Mouse (Mus musculus): ENCODE data around the gene Camk1d. TPM values are rescaled to one million over a fixed set of nuclear protein-coding genes. Genes with fewer than 3 reads are reported as not detected.

The Camk1d gene
- polyA plus RNA-seq, 1 experiment, result 58.0 TPM

DNA sequence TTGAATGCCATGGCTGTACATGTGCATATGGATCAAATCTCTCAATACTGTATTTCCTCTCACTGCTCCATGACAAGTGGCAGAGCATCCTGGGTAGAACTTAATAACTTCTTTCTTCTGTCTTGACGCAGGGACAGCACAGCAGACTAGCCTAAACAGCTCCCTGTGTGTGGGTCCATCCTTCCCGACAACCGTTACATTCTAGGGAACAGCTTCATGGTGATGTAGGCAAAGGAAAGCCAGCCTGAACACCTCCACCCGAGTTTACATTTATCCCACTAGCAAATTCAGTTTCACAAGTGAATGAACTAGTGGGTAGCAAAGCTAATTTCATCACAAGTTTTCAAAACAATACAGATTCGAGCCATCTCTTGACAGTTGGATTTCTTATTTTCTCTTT lies 269.0 kb downstream of the Camk1d start:
- 88% methylated on average over 5 of the region's 5 CpGs for WGBS
- peaks cover 2% of the 10 kb centered on the region; the same call in 1 of the 2 replicates for H3K4me1 ChIP-seq (ENCODE audit: control insufficient read depth, insufficient read depth, low read length)
- no peak overlapping the region for H3K27ac ChIP-seq (ENCODE audit: insufficient read depth, low read depth, low read length)
- H3K4me3 ChIP-seq (ENCODE audit: insufficient read depth, low read depth, low read length), result no peak overlapping the region
- TF ChIP-seq POLR2A (IDR thresholded peaks at IDR 0.05; ENCODE audit: insufficient read depth, low read depth, low read length) (no peak), CTCF (IDR thresholded peaks at IDR 0.05; ENCODE audit: insufficient read depth, low read depth, low read length) (no peak)

DNA sequence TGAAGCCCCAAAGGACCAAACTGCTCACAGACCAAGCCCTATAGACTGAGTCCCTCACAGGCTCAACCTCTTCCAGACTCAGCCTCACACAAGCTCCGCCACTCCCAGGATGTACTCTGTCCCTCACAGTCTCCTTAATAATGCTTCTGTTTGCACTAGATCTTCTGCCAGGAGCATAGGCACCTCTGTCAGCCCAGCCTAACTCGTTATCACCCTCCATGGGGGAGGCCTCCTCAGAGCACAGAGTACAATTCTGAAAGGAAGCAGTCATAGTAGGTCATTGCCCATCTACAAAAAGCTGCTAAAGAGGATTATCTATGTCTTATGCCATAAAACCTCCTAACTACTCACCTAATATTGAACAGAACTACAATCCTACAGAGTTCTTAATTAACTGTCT lies 276.6 kb downstream of the Camk1d start:
- no peak for TF ChIP-seq POLR2A (IDR thresholded peaks at IDR 0.05; ENCODE audit: insufficient read depth, low read depth, low read length)
- TF ChIP-seq CTCF (IDR thresholded peaks at IDR 0.05; ENCODE audit: insufficient read depth, low read depth, low read length), result no peak
- no peak overlapping the region for H3K4me3 ChIP-seq (ENCODE audit: insufficient read depth, low read depth, low read length)
- peaks cover 6% of the 10 kb centered on the region; the same call in 1 of the 2 replicates for H3K4me1 ChIP-seq (ENCODE audit: control insufficient read depth, insufficient read depth, low read length)
- 72% methylated on average over 2 of the region's 2 CpGs for WGBS
- H3K27ac ChIP-seq (ENCODE audit: insufficient read depth, low read depth, low read length), result no peak overlapping the region

DNA sequence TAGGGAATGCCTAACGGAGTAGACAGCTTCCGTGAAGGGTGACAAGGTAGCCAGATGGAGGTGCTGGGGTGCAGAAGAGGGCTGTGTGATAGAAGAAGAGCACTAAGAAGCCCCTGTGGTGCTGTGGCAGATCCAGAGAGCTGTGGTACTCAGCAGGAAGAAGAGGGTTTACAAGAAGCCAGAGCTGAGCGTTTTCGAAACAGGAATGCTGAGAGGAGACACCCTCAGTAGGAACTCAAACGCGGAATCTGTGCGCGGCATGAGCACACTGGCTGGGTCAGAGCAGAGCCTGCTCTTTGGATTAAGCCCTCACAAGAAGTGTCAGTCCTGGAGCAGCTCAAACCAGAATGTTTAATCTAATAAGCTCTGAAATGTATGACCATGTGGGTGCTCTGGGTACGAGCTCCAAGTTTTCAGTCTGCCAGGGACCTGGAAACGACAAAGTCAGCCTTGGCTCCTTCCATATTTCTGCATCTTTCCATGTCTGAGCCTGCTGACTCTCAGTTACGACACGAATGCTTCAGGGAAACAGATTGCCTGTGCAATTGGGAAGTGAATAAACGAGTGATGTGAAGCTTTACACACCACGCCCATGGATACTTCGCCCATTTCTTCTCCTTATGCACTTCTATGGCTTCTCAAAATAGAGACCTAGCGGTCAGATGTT lies 278.6 kb downstream of the Camk1d start:
- H3K4me3 ChIP-seq (ENCODE audit: insufficient read depth, low read depth, low read length), result no peak overlapping the region
- H3K27ac ChIP-seq (ENCODE audit: insufficient read depth, low read depth, low read length), result no peak overlapping the region
- 73% methylated on average over 16 of the region's 16 CpGs for WGBS
- 0 out of 2 replicates have a peak, but pooled peaks cover 4% of the 10 kb centered on the region for H3K4me1 ChIP-seq (ENCODE audit: control insufficient read depth, insufficient read depth, low read length)
- TF ChIP-seq CTCF (IDR thresholded peaks at IDR 0.05; ENCODE audit: insufficient read depth, low read depth, low read length) (no peak), POLR2A (IDR thresholded peaks at IDR 0.05; ENCODE audit: insufficient read depth, low read depth, low read length) (no peak)

DNA sequence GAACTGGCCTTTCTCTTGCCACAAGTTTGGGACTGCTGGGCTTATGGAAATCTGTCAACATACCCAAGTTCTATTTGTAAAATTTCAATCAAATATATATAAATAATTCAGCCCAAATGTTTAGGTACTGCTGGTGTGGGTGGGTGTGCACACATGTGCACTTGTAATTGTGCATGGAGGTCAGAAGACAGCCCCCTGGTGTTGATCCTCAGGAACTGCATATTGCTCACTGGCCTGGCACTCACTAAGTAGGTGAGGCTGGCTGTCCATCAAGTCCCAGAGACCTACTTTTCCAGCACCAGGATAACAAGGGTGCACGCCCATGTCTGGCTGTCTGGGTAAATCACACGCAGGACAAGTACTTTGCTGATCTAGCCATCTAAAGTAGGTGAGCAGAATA lies 283.0 kb downstream of the Camk1d start:
- 0 out of 2 replicates have a peak, but pooled peaks cover 4% of the 10 kb centered on the region for H3K4me1 ChIP-seq (ENCODE audit: control insufficient read depth, insufficient read depth, low read length)
- WGBS, result 75% methylated on average over 2 of the region's 2 CpGs
- H3K4me3 ChIP-seq (ENCODE audit: insufficient read depth, low read depth, low read length), result no peak overlapping the region
- TF ChIP-seq CTCF (IDR thresholded peaks at IDR 0.05; ENCODE audit: insufficient read depth, low read depth, low read length), result no peak
- no peak for TF ChIP-seq POLR2A (IDR thresholded peaks at IDR 0.05; ENCODE audit: insufficient read depth, low read depth, low read length)
- H3K27ac ChIP-seq (ENCODE audit: insufficient read depth, low read depth, low read length), result no peak overlapping the region

DNA sequence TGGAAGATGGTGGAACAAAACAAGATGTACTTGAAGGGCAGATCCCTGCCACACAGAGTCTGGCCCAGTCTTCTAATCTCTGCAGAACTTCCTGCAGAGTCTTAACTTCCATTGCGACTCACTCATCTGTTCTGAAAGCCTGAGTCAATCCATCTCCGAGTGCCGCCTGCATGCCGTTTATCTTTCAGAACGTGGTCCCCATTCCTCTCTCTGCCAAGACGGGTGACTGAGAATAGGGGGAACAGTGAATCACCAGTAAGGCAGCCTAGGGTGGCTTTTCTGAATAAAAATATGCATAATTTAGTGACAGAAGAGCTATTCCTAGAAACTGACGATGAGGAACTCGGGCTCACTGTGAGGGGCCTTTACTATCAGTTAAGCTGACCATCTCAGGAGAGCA lies 284.4 kb downstream of the Camk1d start:
- H3K27ac ChIP-seq (ENCODE audit: insufficient read depth, low read depth, low read length), result no peak overlapping the region
- no peak overlapping the region for H3K4me3 ChIP-seq (ENCODE audit: insufficient read depth, low read depth, low read length)
- no peak for TF ChIP-seq POLR2A (IDR thresholded peaks at IDR 0.05; ENCODE audit: insufficient read depth, low read depth, low read length)
- TF ChIP-seq CTCF (IDR thresholded peaks at IDR 0.05; ENCODE audit: insufficient read depth, low read depth, low read length), result no peak
- H3K4me1 ChIP-seq (ENCODE audit: control insufficient read depth, insufficient read depth, low read length), result 0 out of 2 replicates have a peak, but pooled peaks cover 2% of the 10 kb centered on the region
- WGBS, result 72% methylated on average over 8 of the region's 8 CpGs

DNA sequence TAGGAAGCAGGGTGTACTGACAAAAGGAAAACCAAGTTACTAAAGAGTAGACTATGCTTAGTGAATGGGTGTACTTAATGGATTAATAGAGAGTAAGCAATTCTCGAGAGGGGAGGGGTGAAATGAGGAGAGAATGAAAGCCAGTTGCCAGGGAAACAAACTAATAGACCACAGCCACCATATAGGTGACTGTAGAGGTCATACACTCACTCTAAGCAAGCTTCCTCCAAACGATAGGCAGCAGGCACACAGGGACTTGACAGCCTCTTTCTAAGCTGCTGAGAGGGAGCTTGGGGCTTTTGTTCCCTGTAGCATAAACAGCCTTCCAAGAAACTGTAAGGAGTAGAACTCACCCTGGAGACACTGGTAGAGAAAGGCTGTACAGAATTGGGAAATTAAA lies 288.2 kb downstream of the Camk1d start:
- TF ChIP-seq CTCF (IDR thresholded peaks at IDR 0.05; ENCODE audit: insufficient read depth, low read depth, low read length) (no peak), POLR2A (IDR thresholded peaks at IDR 0.05; ENCODE audit: insufficient read depth, low read depth, low read length) (no peak)
- 14% methylated on average over 2 of the region's 2 CpGs for WGBS
- Histone ChIP-seq H3K4me3 (ENCODE audit: insufficient read depth, low read depth, low read length) (no peak overlapping the region), H3K4me1 (ENCODE audit: control insufficient read depth, insufficient read depth, low read length) (peaks cover 3% of the 10 kb centered on the region), H3K27ac (ENCODE audit: insufficient read depth, low read depth, low read length) (no peak overlapping the region)

DNA sequence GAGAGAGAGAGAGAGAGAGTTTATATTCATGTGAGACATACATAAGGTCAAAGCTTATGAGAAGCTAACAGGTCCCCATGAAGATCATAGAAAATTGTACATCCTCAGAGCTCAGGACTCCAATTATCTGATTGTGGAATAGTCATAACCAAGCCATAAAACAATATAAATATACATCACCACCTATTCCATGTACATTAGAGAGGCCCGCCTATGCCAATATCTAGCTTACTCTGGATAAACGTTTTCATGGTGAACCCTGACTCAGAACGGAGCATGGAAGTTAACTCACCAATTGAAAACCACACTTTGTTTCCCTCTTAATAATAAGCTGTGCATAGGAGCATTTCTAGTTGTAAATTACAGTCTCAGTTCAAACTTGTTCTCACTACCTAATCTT lies 288.7 kb downstream of the Camk1d start:
- 47% methylated on average over 3 of the region's 3 CpGs for WGBS
- Histone ChIP-seq H3K4me3 (ENCODE audit: insufficient read depth, low read depth, low read length) (no peak overlapping the region), H3K27ac (ENCODE audit: insufficient read depth, low read depth, low read length) (no peak overlapping the region), H3K4me1 (ENCODE audit: control insufficient read depth, insufficient read depth, low read length) (peaks cover 3% of the 10 kb centered on the region)
- TF ChIP-seq CTCF (IDR thresholded peaks at IDR 0.05; ENCODE audit: insufficient read depth, low read depth, low read length) (no peak), POLR2A (IDR thresholded peaks at IDR 0.05; ENCODE audit: insufficient read depth, low read depth, low read length) (no peak)

DNA sequence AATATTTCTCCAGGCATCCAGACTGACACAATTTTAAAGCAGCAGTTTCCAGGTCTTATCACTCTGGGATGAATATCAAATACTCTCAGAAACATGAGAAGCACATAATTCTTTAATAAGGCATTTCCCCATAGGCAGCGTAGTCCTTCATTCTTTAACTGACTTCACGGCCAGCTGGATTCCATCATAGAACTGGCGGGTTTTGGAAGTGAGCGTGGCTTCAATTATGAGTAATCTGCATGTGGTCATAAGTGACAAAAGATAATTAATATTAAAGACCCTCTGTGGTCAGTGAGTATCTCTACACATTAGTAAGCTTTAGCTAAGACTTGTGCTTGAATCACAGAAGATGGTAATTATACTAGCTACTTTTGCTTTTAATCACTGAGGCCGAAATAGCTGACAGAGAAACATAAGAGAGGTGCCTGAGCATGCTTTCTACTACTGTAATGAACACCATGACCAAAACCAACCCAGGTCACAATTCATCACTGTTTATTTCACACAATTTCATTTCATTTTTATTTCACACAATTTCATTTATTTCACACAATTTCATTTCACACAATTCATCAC lies 293.6 kb downstream of the Camk1d start:
- 80% methylated on average over 5 of the region's 5 CpGs for WGBS

DNA sequence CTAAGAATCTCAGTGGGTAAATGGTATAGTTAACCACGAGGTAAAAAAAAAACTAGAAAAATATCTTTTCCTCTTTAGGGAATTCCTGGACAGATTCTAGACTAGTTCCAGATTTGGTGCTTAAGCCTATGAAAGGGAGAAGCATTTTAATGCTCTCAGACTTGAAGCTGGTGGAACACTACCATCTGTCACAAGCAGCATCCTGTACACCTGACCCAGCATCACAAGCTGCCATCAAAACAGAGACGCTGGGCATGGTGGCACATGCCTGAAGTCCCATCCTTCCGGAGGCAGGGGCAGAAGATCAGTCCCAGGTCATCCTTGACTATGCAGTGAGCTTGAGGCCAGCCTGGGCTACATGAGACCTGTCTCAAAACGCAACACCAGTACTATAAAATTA lies 295.5 kb downstream of the Camk1d start:
- no peak overlapping the region for H3K4me3 ChIP-seq (ENCODE audit: insufficient read depth, low read depth, low read length)
- WGBS, result 92% methylated on average over 4 of the region's 4 CpGs
- H3K27ac ChIP-seq (ENCODE audit: insufficient read depth, low read depth, low read length), result no peak overlapping the region
- H3K4me1 ChIP-seq (ENCODE audit: control insufficient read depth, insufficient read depth, low read length), result peaks cover 8% of the 10 kb centered on the region
- TF ChIP-seq POLR2A (IDR thresholded peaks at IDR 0.05; ENCODE audit: insufficient read depth, low read depth, low read length) (no peak), CTCF (IDR thresholded peaks at IDR 0.05; ENCODE audit: insufficient read depth, low read depth, low read length) (no peak)

More for the DNA sequence above, 293.6 kb downstream of the Camk1d start:
- Histone ChIP-seq H3K27ac (ENCODE audit: insufficient read depth, low read depth, low read length) (no peak overlapping the region), H3K4me1 (ENCODE audit: control insufficient read depth, insufficient read depth, low read length) (peaks cover 3% of the 10 kb centered on the region), H3K4me3 (ENCODE audit: insufficient read depth, low read depth, low read length) (no peak overlapping the region)
- TF ChIP-seq POLR2A (IDR thresholded peaks at IDR 0.05; ENCODE audit: insufficient read depth, low read depth, low read length) (no peak), CTCF (IDR thresholded peaks at IDR 0.05; ENCODE audit: insufficient read depth, low read depth, low read length) (no peak)
